Mouse (Mus musculus): Measurements from ENCODE around the gene Grifin. TPM values are rescaled to one million over a fixed set of nuclear protein-coding genes. Genes with fewer than 3 reads are reported as not detected.
A peak's percentile ranks its signal among the peaks of the same experiment; 100 is the strongest.

The Grifin gene
- total and polyA plus RNA-seq, 2 experiments from 2014 or later, result 0.36 TPM; not detected in 1

DNA sequence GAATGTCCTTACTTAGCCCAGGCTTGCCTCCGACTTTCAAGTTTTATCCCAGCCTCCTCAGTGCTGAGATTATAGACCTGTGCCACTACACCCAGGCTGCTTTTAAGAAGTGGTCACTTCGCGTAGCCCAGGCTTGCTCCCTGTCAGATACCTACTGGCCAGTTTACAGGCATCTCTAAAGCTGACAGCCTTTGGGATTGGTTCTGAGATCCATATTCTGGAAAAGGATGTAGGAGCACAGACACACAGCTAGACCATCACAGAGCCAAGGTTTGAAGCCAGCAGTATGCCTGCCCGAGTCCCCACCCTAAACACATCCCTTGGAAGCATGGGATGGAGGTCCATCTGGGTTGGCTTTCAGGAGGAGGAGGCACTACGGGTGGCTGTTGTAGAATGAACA is 2.9 kb upstream of the Grifin start:
- 0 out of 2 replicates have a peak, but pooled peaks cover 2% of the 10 kb centered on the region for H3K4me1 ChIP-seq (ENCODE audit: insufficient read depth)
- 88% methylated on average over 5 of the region's 5 CpGs for WGBS
- no peak overlapping the region for H3K27ac ChIP-seq (ENCODE audit: low read depth, low read length)
- no peaks in the 10 kb centered on the region for H3K27me3 ChIP-seq (ENCODE audit: insufficient read depth, low read length)
- H3K9ac ChIP-seq, result no peak overlapping the region
- DNase-seq, result no peak
- ATAC-seq, result no peak
- no peak overlapping the region for H3K4me2 ChIP-seq (ENCODE audit: low read depth)
- TF ChIP-seq CTCF (IDR thresholded peaks at IDR 0.05; ENCODE audit: low read depth), result no peak
- no peaks in the 10 kb centered on the region for H3K9me3 ChIP-seq (ENCODE audit: low read length)
- H3K36me3 ChIP-seq (ENCODE audit: insufficient read depth), result no peaks in the 10 kb centered on the region
- H3K4me3 ChIP-seq (ENCODE audit: low read depth, low read length), result no peak overlapping the region

DNA sequence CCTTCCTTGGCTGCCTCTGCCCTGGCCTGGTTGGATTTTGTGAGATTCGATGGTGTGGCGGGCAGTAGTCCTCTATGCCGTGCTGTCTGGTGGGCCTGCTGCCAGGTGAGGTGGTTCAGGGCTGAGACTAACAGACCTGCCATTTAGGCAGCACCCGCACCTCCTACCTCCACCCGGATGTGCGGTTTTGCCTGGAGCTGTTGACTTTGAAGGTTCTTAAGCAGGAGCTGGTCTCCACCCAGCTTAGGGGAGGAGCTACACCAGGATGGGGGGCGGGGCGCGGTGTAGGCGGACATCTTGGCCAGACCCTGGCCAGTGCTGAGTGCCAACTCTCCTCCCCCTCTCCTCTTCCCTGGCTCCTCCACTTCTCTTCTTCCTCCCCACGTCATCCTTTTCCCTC is 2.5 kb upstream of the Grifin start:
- WGBS, result 54% methylated on average over 11 of the region's 11 CpGs
- no peak for TF ChIP-seq CTCF (IDR thresholded peaks at IDR 0.05; ENCODE audit: low read depth)
- no peak overlapping the region for H3K9ac ChIP-seq
- H3K4me3 ChIP-seq (ENCODE audit: low read depth, low read length), result no peak overlapping the region
- no peak overlapping the region for H3K27ac ChIP-seq (ENCODE audit: low read depth, low read length)
- DNase-seq (no peak), ATAC-seq (no peak)
- H3K36me3 ChIP-seq (ENCODE audit: insufficient read depth), result no peaks in the 10 kb centered on the region
- H3K9me3 ChIP-seq (ENCODE audit: low read length), result no peaks in the 10 kb centered on the region
- H3K4me1 ChIP-seq (ENCODE audit: insufficient read depth), result 0 out of 2 replicates have a peak, but pooled peaks cover 2% of the 10 kb centered on the region
- no peak overlapping the region for H3K4me2 ChIP-seq (ENCODE audit: low read depth)
- no peaks in the 10 kb centered on the region for H3K27me3 ChIP-seq (ENCODE audit: insufficient read depth, low read length)

DNA sequence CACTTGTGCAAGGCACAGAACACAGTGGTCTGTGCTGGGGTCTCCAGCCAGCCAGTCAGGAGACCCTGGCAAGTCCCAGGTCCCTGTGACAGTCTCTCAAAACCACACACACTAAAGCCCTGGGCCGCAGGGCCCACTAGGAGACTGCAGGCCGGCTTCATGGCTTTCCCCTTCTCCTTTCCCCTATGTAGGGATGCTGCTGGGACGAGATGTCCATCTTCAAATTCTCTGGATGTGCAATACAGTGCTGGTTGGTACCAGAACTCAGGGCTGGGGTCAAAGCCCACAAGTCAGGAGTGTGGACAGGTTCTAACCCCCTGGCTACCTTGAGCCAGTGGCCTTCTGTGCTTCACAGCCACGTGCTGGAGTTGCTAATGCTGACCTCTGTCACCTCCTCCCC is 1.4 kb upstream of the Grifin start:
- no peak for TF ChIP-seq CTCF (IDR thresholded peaks at IDR 0.05; ENCODE audit: low read depth)
- WGBS, result 73% methylated on average over 4 of the region's 4 CpGs
- no peaks in the 10 kb centered on the region for H3K27me3 ChIP-seq (ENCODE audit: insufficient read depth, low read length)
- no peak overlapping the region for H3K4me3 ChIP-seq (ENCODE audit: low read depth, low read length)
- no peaks in the 10 kb centered on the region for H3K36me3 ChIP-seq (ENCODE audit: insufficient read depth)
- H3K27ac ChIP-seq (ENCODE audit: low read depth, low read length), result no peak overlapping the region
- H3K9me3 ChIP-seq (ENCODE audit: low read length), result no peaks in the 10 kb centered on the region
- no peak overlapping the region for H3K4me2 ChIP-seq (ENCODE audit: low read depth)
- no peak for ATAC-seq
- no peak for DNase-seq
- H3K9ac ChIP-seq, result no peak overlapping the region
- 0 out of 2 replicates have a peak, but pooled peaks cover 2% of the 10 kb centered on the region for H3K4me1 ChIP-seq (ENCODE audit: insufficient read depth)

DNA sequence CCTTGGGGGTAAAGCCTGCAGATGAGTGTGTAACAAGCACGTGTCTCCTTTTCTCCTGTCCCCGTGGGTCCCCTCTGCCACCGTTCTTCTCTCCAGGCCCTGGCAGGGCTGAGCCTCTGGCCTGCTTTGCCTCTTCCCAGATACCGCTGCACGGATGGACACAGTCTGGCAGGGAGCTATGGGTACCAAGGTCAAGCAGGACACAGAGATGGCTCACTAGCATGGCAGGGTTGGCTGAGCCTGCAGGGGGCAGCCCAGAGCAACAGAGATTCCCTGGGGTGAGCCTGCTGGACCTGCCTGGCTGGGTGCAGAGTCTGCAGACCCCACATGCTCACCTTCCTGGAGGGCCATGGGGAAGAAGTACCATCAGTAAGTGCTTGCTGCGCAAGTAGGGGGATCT is 985 bp upstream of the Grifin start:
- Histone ChIP-seq H3K4me2 (ENCODE audit: low read depth) (no peak overlapping the region), H3K9ac (no peak overlapping the region), H3K4me3 (ENCODE audit: low read depth, low read length) (no peak overlapping the region), H3K9me3 (ENCODE audit: low read length) (no peaks in the 10 kb centered on the region), H3K4me1 (ENCODE audit: insufficient read depth) (0 out of 2 replicates have a peak, but pooled peaks cover 2% of the 10 kb centered on the region), H3K27ac (ENCODE audit: low read depth, low read length) (no peak overlapping the region), H3K36me3 (ENCODE audit: insufficient read depth) (no peaks in the 10 kb centered on the region), H3K27me3 (ENCODE audit: insufficient read depth, low read length) (no peaks in the 10 kb centered on the region)
- DNase-seq (no peak), ATAC-seq (peak; percentile 57)
- 49% methylated on average over 6 of the region's 6 CpGs for WGBS
- peak; percentile 53 for TF ChIP-seq CTCF (IDR thresholded peaks at IDR 0.05; ENCODE audit: low read depth)

DNA sequence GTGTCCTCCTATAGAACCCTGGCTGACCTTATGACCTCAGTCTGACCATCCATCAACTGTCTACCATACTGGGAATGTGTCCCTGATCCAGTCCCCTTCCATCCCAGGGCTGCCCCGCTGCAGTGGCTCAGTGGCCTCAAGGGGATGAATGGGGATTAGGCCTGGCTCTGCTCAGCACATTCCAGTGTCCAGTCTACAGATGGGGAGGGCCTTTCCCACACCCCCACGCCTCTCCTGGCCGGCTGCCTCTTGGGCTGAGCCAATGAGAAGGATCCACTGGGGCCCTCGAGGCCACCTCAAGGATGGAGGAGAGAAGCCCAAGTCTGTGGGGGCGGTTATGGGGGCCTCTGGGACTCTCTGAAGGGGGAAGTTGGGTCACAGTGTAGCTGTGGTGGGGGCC is 580 bp upstream of the Grifin start:
- H3K36me3 ChIP-seq (ENCODE audit: insufficient read depth), result no peaks in the 10 kb centered on the region
- no peak for TF ChIP-seq CTCF (IDR thresholded peaks at IDR 0.05; ENCODE audit: low read depth)
- no peak overlapping the region for H3K4me3 ChIP-seq (ENCODE audit: low read depth, low read length)
- H3K9me3 ChIP-seq (ENCODE audit: low read length), result no peaks in the 10 kb centered on the region
- ATAC-seq (peak; percentile 78), DNase-seq (peak; percentile 31)
- no peak overlapping the region for H3K27ac ChIP-seq (ENCODE audit: low read depth, low read length)
- no peak overlapping the region for H3K9ac ChIP-seq
- WGBS, result 30% methylated on average over 5 of the region's 5 CpGs
- H3K27me3 ChIP-seq (ENCODE audit: insufficient read depth, low read length), result no peaks in the 10 kb centered on the region
- H3K4me1 ChIP-seq (ENCODE audit: insufficient read depth), result 0 out of 2 replicates have a peak, but pooled peaks cover 2% of the 10 kb centered on the region
- H3K4me2 ChIP-seq (ENCODE audit: low read depth), result no peak overlapping the region

DNA sequence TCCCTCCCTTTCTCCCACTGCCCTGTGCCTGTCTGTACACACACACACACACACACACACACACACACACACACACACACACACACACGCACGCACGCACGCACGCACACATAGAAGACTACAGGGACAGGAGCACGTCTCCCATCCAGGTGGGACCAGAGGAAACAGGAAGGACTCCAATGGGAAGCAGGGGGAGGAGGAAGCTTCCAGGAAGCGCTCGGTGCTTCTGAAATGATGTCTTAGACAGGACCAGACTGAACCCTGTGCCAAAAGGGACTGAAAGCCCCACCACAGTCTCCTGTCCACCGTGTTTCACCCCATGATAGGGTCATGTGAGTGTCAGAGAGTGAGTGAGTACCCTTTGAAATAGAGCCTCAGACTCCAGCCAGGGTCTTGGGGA is 2.3 kb downstream of the Grifin start:
- no peaks in the 10 kb centered on the region for H3K9me3 ChIP-seq (ENCODE audit: low read length)
- ATAC-seq, result no peak
- 82% methylated on average over 9 of the region's 9 CpGs for WGBS
- DNase-seq, result no peak
- H3K9ac ChIP-seq, result no peak overlapping the region
- no peak overlapping the region for H3K27ac ChIP-seq (ENCODE audit: low read depth, low read length)
- H3K4me3 ChIP-seq (ENCODE audit: low read depth, low read length), result no peak overlapping the region
- no peaks in the 10 kb centered on the region for H3K36me3 ChIP-seq (ENCODE audit: insufficient read depth)
- no peaks in the 10 kb centered on the region for H3K27me3 ChIP-seq (ENCODE audit: insufficient read depth, low read length)
- H3K4me1 ChIP-seq (ENCODE audit: insufficient read depth), result no peaks in the 10 kb centered on the region
- H3K4me2 ChIP-seq (ENCODE audit: low read depth), result no peak overlapping the region
- TF ChIP-seq CTCF (IDR thresholded peaks at IDR 0.05; ENCODE audit: low read depth), result no peak

DNA sequence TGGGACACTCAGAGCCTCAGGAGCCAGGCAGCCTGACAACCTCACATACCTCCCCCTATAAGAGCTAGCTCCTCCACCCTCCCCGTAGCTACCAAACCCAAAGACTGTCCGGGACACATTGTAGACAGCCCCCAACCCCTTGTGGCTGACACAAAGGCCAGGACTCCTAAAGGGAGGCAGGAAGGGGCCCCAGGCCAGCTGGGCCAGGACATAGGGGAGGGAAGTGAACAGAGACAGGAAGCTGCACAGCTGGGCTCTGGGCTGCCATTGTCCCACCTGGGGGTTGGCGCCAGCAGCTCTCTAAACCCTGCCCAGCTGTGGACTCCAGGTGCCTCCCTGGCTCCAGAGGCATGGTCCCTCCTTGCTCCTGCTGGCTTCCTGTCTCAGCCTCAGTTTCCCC is 8.0 kb downstream of the Grifin start:
- H3K27me3 ChIP-seq (ENCODE audit: insufficient read depth, low read length), result no peaks in the 10 kb centered on the region
- no peaks in the 10 kb centered on the region for H3K9me3 ChIP-seq (ENCODE audit: low read length)
- H3K4me2 ChIP-seq (ENCODE audit: low read depth), result no peak overlapping the region
- H3K27ac ChIP-seq (ENCODE audit: low read depth, low read length), result no peak overlapping the region
- ATAC-seq (no peak), DNase-seq (no peak)
- TF ChIP-seq CTCF (IDR thresholded peaks at IDR 0.05; ENCODE audit: low read depth), result no peak
- no peak overlapping the region for H3K9ac ChIP-seq
- WGBS, result 59% methylated on average over 3 of the region's 3 CpGs
- H3K4me3 ChIP-seq (ENCODE audit: low read depth, low read length), result no peak overlapping the region
- no peaks in the 10 kb centered on the region for H3K36me3 ChIP-seq (ENCODE audit: insufficient read depth)
- H3K4me1 ChIP-seq (ENCODE audit: insufficient read depth), result no peaks in the 10 kb centered on the region

DNA sequence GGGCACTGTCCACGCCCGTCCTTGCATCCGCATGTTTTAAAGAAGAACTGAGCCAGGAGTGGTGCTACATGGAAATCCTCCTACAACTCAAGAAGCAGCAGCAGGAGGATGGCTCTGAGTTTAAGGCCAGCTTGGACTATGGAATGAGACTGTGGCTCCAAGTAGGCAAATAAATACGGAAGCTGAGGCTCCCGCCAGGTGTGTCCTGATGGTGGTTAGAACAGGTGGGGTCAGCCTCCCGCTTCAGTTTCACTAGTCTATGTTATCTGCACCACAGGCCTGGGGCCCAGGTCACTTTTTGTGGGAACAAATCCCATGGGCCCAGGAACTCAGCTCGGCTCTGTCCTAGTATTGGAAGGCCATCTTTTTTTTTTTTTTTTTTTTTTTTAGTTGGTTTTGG is 11.2 kb downstream of the Grifin start:
- ATAC-seq, result no peak
- Histone ChIP-seq H3K27ac (ENCODE audit: low read depth, low read length) (no peak overlapping the region), H3K4me3 (ENCODE audit: low read depth, low read length) (no peak overlapping the region), H3K4me2 (ENCODE audit: low read depth) (no peak overlapping the region), H3K36me3 (ENCODE audit: insufficient read depth) (no peaks in the 10 kb centered on the region), H3K27me3 (ENCODE audit: insufficient read depth, low read length) (no peaks in the 10 kb centered on the region), H3K4me1 (ENCODE audit: insufficient read depth) (no peaks in the 10 kb centered on the region), H3K9ac (no peak overlapping the region), H3K9me3 (ENCODE audit: low read length) (no peaks in the 10 kb centered on the region)
- WGBS, result 91% methylated on average over 7 of the region's 7 CpGs
- no peak for DNase-seq
- no peak for TF ChIP-seq CTCF (IDR thresholded peaks at IDR 0.05; ENCODE audit: low read depth)

Measured in forebrain, postnatal 0 days (tissue).